Mouse (Mus musculus) spleen, adult 2 months (tissue): Measurements from ENCODE around the gene Rpl10l.

Experiments
- CTCF ChIP-seq: fragments of 200-500 bp; IDR thresholded peaks from 2 replicates; pipeline ENCODE4 v1.5.1; 2011; ENCODE audit warnings: mild to moderate bottlenecking, inconsistent platforms; ENCODE audit not compliant: insufficient read depth, insufficient read length, insufficient replicate concordance; ENCODE audit errors: extremely low read depth
- POLR2A ChIP-seq: fragments of 200-500 bp; IDR thresholded peaks from 2 replicates; pipeline ENCODE4 v1.6.1; 2011; ENCODE audit warnings: low read depth, low read length, inconsistent platforms

- TF ChIP-seq POLR2A, result no peak
- no peak for TF ChIP-seq CTCF
These were observed 38.6 kb downstream of the Rpl10l start for GRCm38 (mm10) chr12:66245461-66246099.
